Mouse (Mus musculus) inflammation-experienced regulatory T-cells, adult 6 months (primary cell): ENCODE data around the gene Lbhd2. TPM values are rescaled to one million over a fixed set of nuclear protein-coding genes. Genes with fewer than 3 reads are reported as not detected.

Experiments
- ATAC-seq: one replicate; pipeline ENCODE4 v1.8.0; 2017
- polyA plus RNA-seq, 3 experiments: library from polyadenylated mRNA; unstranded; fragments of 100-300 nt; shearing (Covaris generic); gene quantifications; one replicate each; pipeline ENCODE4 v1.2.1; 2017

The Lbhd2 gene
- 1 to 10 TPM in 1 of 3 experiments, not detected in 2; 3.5 TPM for polyA plus RNA-seq

DNA sequence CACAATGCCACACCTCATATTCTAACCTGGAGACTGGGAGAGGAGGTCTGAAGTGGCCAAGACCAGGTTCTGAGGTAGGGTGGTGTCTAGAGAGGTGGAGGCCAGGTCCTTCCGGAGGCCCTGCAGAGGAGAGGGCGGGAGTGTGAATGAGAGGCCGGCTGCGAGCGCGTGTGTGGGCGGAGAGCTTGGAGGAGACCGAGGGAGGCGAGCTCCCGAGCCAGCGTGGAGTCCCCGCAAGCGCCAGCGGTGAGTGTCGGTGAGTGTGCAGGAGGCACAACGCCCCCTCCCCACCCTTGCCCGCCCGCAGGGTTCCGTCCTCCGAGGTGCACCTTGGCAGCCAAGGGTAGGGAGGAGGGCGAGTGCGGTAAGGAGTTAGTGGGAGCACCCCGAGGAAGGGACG is at the start of gene Lbhd2:
TSS of gene Lbhd2 (plus strand) at position 188 of the 400 bp plus-strand sequence.
- ATAC-seq = no peak

GRCm38 (mm10) chr12:111360671-111361070 is 45.9 kb upstream of the Lbhd2 start:
- ATAC-seq = no peak

DNA sequence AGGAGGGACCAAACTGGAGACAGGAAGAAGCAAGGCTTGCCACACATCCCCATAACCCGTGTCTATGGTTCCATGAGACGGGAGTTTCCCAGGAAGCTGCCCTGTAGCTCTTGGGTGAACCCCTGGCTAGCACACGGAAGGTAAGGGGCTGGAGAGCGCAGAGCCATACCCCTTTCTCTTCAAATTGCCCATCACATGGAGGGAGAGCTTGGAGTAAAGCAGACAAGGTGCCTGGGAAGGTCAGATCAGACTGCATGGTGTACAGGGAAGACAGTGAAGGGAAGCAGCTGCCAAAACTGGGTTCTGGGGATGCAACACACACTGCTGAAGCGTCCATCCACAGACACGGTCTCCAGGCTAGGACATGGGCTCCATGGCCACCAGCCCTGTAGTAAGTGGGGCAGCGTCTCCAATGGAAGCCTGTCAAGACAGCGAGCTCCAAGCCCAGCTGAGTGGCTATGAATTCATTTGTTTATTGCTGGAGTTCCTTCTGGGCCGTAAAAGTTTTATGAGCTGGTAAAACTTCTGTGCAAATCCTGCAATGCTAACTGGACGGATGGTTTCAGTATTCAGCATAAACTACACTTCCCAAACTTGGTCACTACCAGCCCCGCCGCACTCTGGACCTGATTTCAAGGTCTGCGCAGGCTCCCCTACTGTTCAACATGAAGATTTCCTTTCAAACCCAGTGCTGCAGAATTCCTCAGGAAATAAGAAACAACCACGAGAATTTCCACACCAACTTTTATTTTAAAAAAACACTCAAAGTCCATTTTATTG is 45.1 kb upstream of the Lbhd2 start:
- ATAC-seq = no peak

DNA sequence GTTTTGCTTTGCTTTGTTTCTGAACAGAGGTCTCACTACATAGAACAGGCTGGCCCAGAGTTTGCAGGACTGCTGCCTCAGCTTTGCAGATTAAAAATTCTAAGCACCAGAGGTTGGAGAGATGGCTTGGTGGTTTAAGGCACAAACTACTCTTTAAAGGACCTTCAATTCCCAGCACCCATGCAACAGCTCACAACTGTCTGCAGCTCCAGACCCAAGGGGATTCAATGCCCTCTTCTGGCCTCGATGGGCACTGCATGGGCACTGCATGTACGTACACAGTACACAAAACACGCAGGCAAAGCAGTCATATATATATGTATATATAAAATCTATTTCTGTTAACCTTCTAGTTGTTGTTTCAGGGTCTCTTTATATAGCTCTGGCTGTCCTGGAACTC is 42.4 kb upstream of the Lbhd2 start:
- no peak for ATAC-seq

DNA sequence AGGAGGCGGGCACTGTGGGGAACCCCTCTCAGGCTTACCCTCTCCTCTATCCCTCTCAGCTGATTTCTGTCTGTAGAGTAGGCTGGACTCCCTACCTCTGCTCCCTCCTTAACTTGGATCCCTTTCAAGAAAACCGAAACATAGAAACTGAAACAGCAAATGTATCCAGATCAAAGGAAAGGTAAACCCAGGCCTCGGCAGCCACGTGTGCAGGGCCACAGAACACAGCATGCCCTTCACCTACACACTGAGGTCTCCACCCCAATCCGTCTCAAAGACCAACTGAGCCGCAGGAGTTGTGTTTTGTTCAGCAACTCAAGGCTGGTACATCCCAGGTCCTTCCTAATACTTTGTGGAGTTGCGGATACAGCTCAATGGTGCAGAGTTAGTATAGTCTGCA is 39.5 kb upstream of the Lbhd2 start:
- ATAC-seq = no peak

GRCm38 (mm10) chr12:111370249-111370648 is 36.4 kb upstream of the Lbhd2 start:
- no peak for ATAC-seq

DNA sequence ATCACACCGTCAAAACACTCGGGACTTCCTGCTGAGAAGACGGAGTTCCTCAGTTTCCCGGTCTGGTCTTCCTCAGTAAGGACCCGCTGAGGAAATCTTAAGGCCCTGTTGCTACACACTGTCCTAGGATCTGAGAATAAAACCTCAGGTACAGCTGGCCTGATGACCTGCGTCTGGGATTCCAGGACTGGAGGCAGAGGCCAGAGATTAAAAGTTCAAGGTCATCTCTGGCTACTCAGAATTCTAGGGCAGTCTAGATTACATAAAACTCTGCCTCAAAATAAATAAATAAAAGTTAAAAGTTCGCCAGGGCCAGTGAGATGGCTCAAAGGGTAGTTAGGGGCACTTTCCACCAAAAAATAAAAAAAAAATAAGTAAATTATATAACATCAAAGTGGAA is 34.7 kb upstream of the Lbhd2 start:
- no peak for ATAC-seq

DNA sequence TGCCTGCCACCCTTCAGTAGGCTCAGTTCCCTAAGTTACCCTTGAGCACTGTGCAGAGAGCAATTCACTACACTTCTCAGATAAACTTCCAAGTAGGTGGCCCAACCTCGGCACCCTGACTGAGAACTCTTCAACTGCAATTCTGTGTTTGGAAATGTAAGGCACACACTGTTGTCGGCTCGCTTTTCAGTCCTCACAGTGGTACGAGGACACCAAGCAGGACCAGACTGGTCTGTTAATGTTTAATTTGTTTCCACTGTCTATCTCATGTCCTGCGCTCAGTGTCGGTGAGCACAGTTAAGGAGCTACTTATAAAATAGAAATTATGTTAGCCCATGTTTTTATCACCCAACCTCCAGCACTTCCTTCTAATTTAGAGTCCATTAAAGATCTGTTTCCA is 33.2 kb upstream of the Lbhd2 start:
- ATAC-seq = no peak

- no peak for ATAC-seq
Observed at GRCm38 (mm10) chr12:111374727-111375126, 31.9 kb upstream of the Lbhd2 start.

DNA sequence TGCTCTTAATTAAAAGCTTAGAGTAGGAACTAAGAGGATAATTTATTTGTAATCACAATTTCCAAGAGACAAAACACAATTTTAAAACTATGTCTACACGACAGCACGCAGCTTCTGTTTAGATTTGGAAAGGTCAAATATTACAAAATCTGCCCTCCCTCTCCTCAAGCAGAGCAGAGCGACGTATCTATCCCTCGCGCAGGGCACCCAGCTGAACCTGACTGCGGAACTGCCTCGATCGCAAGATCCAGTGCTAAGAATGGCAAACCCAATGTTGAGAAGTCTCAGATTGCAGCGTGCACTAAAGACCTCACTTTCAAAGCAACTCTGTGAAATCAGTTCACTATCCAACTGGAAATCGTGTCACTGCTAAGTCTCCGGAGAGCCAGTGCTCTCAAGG is 31.1 kb upstream of the Lbhd2 start:
- ATAC-seq = no peak

DNA sequence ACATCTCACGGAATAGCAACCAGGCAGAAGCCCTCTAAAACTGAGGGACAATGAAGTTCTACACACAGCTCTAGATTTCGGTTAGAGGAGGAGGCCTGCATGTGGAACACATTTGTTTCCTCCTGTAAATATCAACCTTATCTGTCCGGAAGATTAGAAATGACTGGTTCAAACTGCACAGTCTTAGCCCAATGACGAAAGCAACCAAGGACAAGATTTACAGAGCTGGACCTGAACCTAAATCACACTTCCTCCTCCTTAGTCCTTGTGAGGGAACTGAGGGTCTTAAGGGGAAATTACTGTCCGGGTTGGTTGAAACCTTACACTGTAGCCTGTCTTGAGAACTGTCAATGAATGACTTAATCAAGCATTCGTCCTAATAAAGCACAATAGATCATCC is 30.6 kb upstream of the Lbhd2 start:
- no peak for ATAC-seq

- ATAC-seq = no peak
Observed at GRCm38 (mm10) chr12:111376826-111377331, 29.7 kb upstream of the Lbhd2 start.

GRCm38 (mm10) chr12:111377376-111377973 is 29.1 kb upstream of the Lbhd2 start, which contains the start of gene Cdc42bpb:
Gene Cdc42bpb (minus strand): TSS chr12:111377718.
- no peak for ATAC-seq

DNA sequence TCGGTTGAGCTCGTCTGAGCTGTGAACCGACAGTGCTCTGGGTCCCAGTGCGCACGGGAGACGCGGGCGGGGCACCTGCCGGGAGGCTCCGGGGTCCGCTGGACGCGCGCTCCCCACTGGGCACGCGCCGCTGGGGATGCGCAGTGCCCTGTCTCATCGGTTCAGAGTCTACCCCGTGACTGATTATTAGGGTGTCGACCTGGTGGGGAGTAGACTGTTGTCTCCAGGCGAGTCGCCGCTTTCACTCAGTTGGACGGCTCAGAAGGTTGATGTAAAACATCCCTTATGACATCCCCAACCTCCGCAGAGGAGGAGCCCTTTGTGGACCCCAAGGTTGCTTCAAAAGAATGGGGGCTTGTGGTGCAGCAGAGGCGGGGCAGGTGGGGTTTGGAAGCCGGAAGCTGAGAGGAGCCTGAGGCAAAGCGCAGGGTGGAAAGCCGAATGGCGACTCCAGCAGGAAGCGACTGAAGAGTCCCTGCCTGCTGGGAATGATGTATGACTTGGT is 28.6 kb upstream of the Lbhd2 start:
- ATAC-seq = no peak

DNA sequence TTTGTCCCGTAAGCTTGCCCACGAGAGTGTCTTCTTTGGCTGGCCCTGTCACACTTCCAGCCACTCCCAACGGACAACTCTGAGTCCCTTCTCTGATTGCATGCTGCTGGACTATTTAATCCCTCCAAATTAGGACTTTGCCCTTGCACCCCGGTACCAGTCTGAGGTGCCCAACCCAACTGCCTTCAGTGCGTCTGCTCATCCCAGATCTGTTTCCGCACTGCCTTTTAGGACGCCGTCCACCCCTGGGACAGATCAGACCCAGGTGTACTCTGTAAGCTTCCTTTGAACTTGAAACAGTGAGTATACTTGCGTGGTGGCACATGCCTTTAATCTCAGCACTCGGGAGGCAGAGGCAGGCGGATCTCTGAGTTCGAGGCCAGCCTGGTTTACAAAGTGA is 27.8 kb upstream of the Lbhd2 start:
- no peak for ATAC-seq

GRCm38 (mm10) chr12:111385883-111386641 is 20.5 kb upstream of the Lbhd2 start:
- ATAC-seq = no peak

DNA sequence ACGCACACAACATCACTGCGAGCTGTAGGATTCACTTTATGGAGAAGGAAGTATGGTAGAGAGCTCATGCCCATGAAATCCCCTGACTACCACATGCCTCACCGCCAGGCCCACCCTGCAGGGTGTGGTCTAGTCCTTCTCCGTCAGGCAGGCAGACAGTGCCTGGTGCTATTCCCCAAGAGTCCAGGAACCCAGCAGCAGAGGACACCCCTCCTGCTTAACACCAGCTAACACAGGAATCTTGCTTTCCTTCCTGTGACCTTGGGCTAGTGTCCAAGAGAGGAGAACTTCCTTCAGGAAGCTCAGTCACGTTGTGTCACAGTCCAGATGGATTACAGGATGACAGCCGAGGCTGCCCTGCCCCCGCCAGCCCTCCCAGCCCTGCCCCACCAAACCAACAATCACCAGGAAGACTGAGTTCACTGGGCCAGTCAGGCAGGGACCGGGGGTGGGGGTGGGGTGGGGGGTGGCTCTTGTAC is 19.9 kb upstream of the Lbhd2 start:
- ATAC-seq = no peak

DNA sequence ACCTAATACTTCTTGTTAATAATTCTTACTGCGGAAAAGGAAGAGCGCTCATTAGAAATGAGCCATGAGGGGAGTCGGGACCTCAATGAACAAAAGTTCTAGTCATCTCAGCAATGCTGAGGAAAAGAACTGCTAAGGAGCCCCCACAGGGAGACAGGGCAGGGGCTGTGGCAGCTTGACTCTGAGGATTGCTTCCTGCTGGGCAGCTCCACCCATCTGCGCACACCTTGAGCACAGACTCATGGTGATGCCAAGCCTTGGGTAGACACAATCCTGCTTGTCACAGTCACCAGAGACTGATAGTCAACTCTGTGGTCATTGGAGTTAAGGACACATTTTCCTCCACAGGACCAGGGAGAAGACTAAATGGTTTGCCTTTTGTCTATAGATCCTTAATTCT is 19.5 kb upstream of the Lbhd2 start:
- no peak for ATAC-seq

DNA sequence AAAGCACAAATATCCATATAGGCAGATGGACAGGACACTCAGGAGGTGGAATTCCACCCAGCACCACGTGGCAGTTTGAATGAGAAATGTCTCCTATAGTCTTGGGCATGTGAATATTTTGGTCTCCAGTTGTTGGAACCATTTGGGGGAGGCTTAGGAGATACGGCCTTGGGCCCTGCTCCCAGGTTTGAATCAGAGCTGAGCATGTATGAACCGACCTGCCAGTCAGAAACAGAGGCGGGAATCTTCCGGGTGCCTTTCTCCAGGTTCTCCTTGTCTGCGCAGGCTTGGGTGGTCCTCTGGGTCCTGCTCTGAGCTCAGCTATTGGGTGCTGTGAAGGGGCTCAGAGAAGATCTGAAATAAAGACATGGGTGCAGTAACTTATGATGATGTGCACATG is 12.6 kb upstream of the Lbhd2 start:
- no peak for ATAC-seq

DNA sequence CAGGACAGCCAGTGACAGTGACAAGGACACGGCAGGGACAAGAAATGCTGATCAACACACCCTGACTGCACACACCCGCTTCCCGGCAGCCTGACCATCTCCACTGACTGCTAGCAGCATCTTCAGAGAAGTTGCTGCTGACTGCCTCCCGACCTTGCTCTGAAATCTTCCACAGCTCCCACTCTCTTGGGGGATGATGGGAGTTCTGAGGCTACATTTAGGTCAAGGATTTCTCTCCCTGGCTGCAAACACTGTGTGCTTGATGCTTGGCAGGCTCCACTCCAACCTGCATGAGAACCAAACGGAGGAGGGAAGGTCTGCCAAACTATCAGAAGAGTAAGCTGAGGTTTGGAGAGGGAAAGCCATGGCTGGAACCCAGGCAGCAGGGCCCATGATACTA is 9.6 kb upstream of the Lbhd2 start:
- ATAC-seq = no peak

GRCm38 (mm10) chr12:111401454-111402184 is 5.0 kb upstream of the Lbhd2 start:
- no peak for ATAC-seq

GRCm38 (mm10) chr12:111404880-111405279 is 1.7 kb upstream of the Lbhd2 start:
- ATAC-seq = no peak
